9 mouse cellular contexts compared by ENCODE assay signal in genomic region chr4:75561792-75562191, GRCm38 (mm10).
DNase-seq lines count a peak whose midpoint lies in the region; ATAC-seq lines count a peak whose summit lies in the region.
"Had no signal": no experiment of that assay in that cellular context is flagged by ENCODE, and none has a peak within 500 bp of the region (broad histone marks: within the 10 kb centered on the region; RNA-seq: fewer than 3 reads in every experiment).

No protein-coding gene starts in this region.

- no peak overlapping the region for H3K4me2 ChIP-seq in embryonic facial prominence, embryonic 14.5 days (ENCODE audit: low read depth, low read length)
- no peak overlapping the region for H3K4me2 ChIP-seq in midbrain, embryonic 16.5 days (ENCODE audit: low read length)

- no peaks in the 10 kb centered on the region for H3K9me3 ChIP-seq in embryonic facial prominence, embryonic 14.5 days (ENCODE audit: control insufficient read depth, low read length)
- no peaks in the 10 kb centered on the region for H3K9me3 ChIP-seq in midbrain, embryonic 16.5 days (replicated peaks; ENCODE audit: control insufficient read depth, low read length, poor library complexity, severe bottlenecking)

- H3K36me3 ChIP-seq in embryonic facial prominence, embryonic 14.5 days (ENCODE audit: control insufficient read depth, insufficient read depth, low read length): no peaks in the 10 kb centered on the region
- no peaks in the 10 kb centered on the region for H3K36me3 ChIP-seq in midbrain, embryonic 16.5 days (ENCODE audit: control insufficient read depth, insufficient read depth, low read length)

- H3K4me3 ChIP-seq in embryonic facial prominence, embryonic 14.5 days (ENCODE audit: low read depth, low read length): no peak overlapping the region
- H3K4me3 ChIP-seq in midbrain, embryonic 16.5 days (ENCODE audit: low read depth, low read length): no peak overlapping the region

- no peak overlapping the region for H3K9ac ChIP-seq in embryonic facial prominence, embryonic 14.5 days (ENCODE audit: low read depth, low read length)
- no peak overlapping the region for H3K9ac ChIP-seq in midbrain, embryonic 16.5 days (ENCODE audit: low read depth, low read length)
- H3K9ac ChIP-seq: liver, embryonic 14.5 days had no signal

- H3K4me1 ChIP-seq in embryonic facial prominence, embryonic 14.5 days (ENCODE audit: control insufficient read depth, insufficient read depth, low read length): peaks cover 3% of the 10 kb centered on the region; the same call in 1 of the 2 replicates
- peaks cover 3% of the 10 kb centered on the region for H3K4me1 ChIP-seq in midbrain, embryonic 16.5 days (ENCODE audit: control insufficient read depth, insufficient read depth, low read length)

- H3K27me3 ChIP-seq in embryonic facial prominence, embryonic 14.5 days (replicated peaks; ENCODE audit: control insufficient read depth, insufficient read depth, low read length): no peaks in the 10 kb centered on the region
- H3K27me3 ChIP-seq in midbrain, embryonic 16.5 days (ENCODE audit: control insufficient read depth, insufficient read depth, low read depth, low read length): no peaks in the 10 kb centered on the region

- no peak overlapping the region for H3K27ac ChIP-seq in embryonic facial prominence, embryonic 14.5 days (replicated peaks; ENCODE audit: low read depth, low read length)
- no peak overlapping the region for H3K27ac ChIP-seq in midbrain, embryonic 16.5 days (ENCODE audit: low read length)
- H3K27ac ChIP-seq: liver, embryonic 14.5 days had no signal

- WGBS in embryonic facial prominence, embryonic 14.5 days: 33% methylated on average over 1 of the region's 1 CpGs
- WGBS in midbrain, embryonic 16.5 days: 9% methylated on average over 1 of the region's 1 CpGs

- peak; percentile 22 to 24 for DNase-seq in cerebellum, adult 18-20 months
- DNase-seq in embryonic facial prominence, embryonic 14.5 days (ENCODE audit: low spot score): peak; percentile 73
- DNase-seq in layer of hippocampus, adult 11-12 months (ENCODE audit: low spot score): peak; percentile 45
- no peak for DNase-seq in kidney, adult 18-20 months
- no peak for DNase-seq in adrenal gland, adult 18-20 months (ENCODE audit: low spot score in 2 of 2)
- no peak for DNase-seq in thymus, postnatal 0 days (ENCODE audit: low spot score)
- no peak for DNase-seq in kidney, postnatal 25 days

- peak; percentile 88; the same call in 1 of the 2 replicates for ATAC-seq in embryonic facial prominence, embryonic 14.5 days (ENCODE audit: low read depth)
- peak; percentile 93 for ATAC-seq in midbrain, embryonic 16.5 days

Comparison
In these comparisons a context has a peak if more than half of its experiments do, and no peak if none do; other contexts are left out.
1. DNase-seq: peak in cerebellum, adult 18-20 months (2 of 2), embryonic facial prominence, embryonic 14.5 days (single experiment) and layer of hippocampus, adult 11-12 months (single experiment); none in kidney, adult 18-20 months (single experiment), adrenal gland, adult 18-20 months (0 of 2), thymus, postnatal 0 days (single experiment) and kidney, postnatal 25 days (0 of 2).